21 mouse cellular contexts compared by ENCODE assay signal in the genomic region with DNA sequence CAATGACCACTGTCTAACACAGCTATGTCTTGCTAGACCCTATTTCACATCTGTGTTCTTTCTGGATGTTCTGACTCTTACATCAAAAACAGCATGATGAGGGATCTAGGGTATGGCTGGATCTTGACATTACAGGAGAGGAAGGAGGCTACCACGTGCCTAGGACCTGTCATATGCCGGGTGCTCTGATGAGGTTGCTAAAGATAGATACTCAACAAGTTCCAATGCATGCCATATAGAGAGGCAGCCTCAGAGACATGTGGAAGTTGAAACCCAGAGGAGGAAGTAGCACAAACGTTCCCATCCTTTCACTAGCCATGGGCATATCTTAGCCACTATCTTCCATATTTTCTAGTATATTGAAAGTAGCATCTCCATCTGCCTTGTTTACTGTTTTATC.
A peak's percentile ranks its signal among the peaks of the same experiment; 100 is the strongest.
DNase-seq lines count a peak whose midpoint lies in the region; ATAC-seq and TF ChIP-seq lines count a peak whose summit lies in the region.
"Had no signal": no experiment of that assay in that cellular context is flagged by ENCODE, and none has a peak within 500 bp of the region (broad histone marks: within the 10 kb centered on the region; RNA-seq: fewer than 3 reads in every experiment).

No protein-coding gene starts in this region.

- TF ChIP-seq CTCF in bone marrow macrophage, adult 2 months (IDR thresholded peaks at IDR 0.05; ENCODE audit: low read depth, low read length): no peak

- peaks cover 10% of the 10 kb centered on the region; the same call in 1 of the 2 replicates for H3K4me1 ChIP-seq in heart, embryonic 12.5 days (replicated peaks)
- peaks cover 48% of the 10 kb centered on the region for H3K4me1 ChIP-seq in bone marrow macrophage, adult 2 months (ENCODE audit: control insufficient read depth, insufficient read depth, low read length)
- H3K4me1 ChIP-seq: hindbrain, embryonic 12.5 days had no signal

- no peak for TF ChIP-seq POLR2A in bone marrow macrophage, adult 2 months (IDR thresholded peaks at IDR 0.05; ENCODE audit: borderline replicate concordance, low read depth, low read length)

- H3K4me2 ChIP-seq in heart, embryonic 12.5 days: no peak overlapping the region
- H3K4me2 ChIP-seq: embryonic facial prominence, embryonic 15.5 days; hindbrain, embryonic 12.5 days had no signal

- no peak for ATAC-seq in heart, embryonic 12.5 days (ENCODE audit: insufficient number of reproducible peaks, low FRiP score)
- peak; percentile 94 for ATAC-seq in monocyte, adult 5-6 weeks (replicated peaks; ENCODE audit: insufficient number of reproducible peaks, low FRiP score, low TSS enrichment, poor library complexity, severe bottlenecking)
- ATAC-seq: forebrain, embryonic 14.5 days; hindbrain, embryonic 16.5 days; inflammation-experienced regulatory T-cells, adult 6 months had no signal

- no peaks in the 10 kb centered on the region for H3K36me3 ChIP-seq in heart, embryonic 12.5 days
- H3K36me3 ChIP-seq in macrophage (ENCODE audit: inconsistent target): no peaks in the 10 kb centered on the region
- H3K36me3 ChIP-seq: embryonic facial prominence, embryonic 15.5 days; forebrain, embryonic 10.5 days; hindbrain, embryonic 12.5 days had no signal

- H3K9ac ChIP-seq in heart, embryonic 12.5 days: no peak overlapping the region
- H3K9ac ChIP-seq: embryonic facial prominence, embryonic 15.5 days; hindbrain, embryonic 12.5 days had no signal

- no peak overlapping the region for H3K27ac ChIP-seq in heart, embryonic 12.5 days (ENCODE audit: poor library complexity, severe bottlenecking)
- peak overlapping the region; percentile 94 for H3K27ac ChIP-seq in bone marrow macrophage, adult 2 months (ENCODE audit: insufficient read depth, low read depth, low read length)
- H3K27ac ChIP-seq in macrophage: peak overlapping the region; percentile 93
- H3K27ac ChIP-seq: embryonic facial prominence, embryonic 15.5 days; forebrain, embryonic 10.5 days; hindbrain, embryonic 12.5 days had no signal

- H3K27me3 ChIP-seq in heart, embryonic 12.5 days (replicated peaks): no peaks in the 10 kb centered on the region; the same call in 1 of the 2 replicates
- H3K27me3 ChIP-seq: embryonic facial prominence, embryonic 15.5 days; hindbrain, embryonic 12.5 days had no signal

- no peak overlapping the region for H3K4me3 ChIP-seq in heart, embryonic 12.5 days
- no peak overlapping the region for H3K4me3 ChIP-seq in bone marrow macrophage, adult 2 months (ENCODE audit: insufficient read depth, low read length)
- no peak overlapping the region for H3K4me3 ChIP-seq in macrophage (ENCODE audit: inconsistent target)
- H3K4me3 ChIP-seq: embryonic facial prominence, embryonic 15.5 days; erythroblast, embryonic 14.5 days; forebrain, embryonic 10.5 days; hindbrain, embryonic 12.5 days had no signal

- no peaks in the 10 kb centered on the region for H3K79me2 ChIP-seq in macrophage (ENCODE audit: inconsistent target)

- WGBS in heart, embryonic 12.5 days: 49% methylated on average over 3 of the region's 3 CpGs
- WGBS in macrophage (ENCODE audit: missing documents): 3% methylated on average over 3 of the region's 3 CpGs

- peak; percentile 89 for DNase-seq in heart, adult 11 months
- DNase-seq in layer of hippocampus, adult 8-10 months (ENCODE audit: low spot score in 2 of 2): no peak
- DNase-seq in layer of hippocampus, adult 18-20 months (ENCODE audit: low spot score in 2 of 2): no peak
- DNase-seq: adrenal gland, postnatal 10 days; cerebellum, adult 11-12 months; cerebellum, adult 9-11 months; cerebellum, postnatal 36 days; gastrocnemius, postnatal 10 days; heart, postnatal 10 days; heart, postnatal 4 days had no signal

- no peaks in the 10 kb centered on the region for H3K9me3 ChIP-seq in heart, embryonic 12.5 days (replicated peaks)
- H3K9me3 ChIP-seq: embryonic facial prominence, embryonic 15.5 days; forebrain, embryonic 10.5 days; hindbrain, embryonic 12.5 days had no signal
